Comparison of ENCODE assay signal across 26 mouse cellular contexts in genomic region chr16:25956831-25957230, GRCm38 (mm10).
"Had no signal": no experiment of that assay in that cellular context is flagged by ENCODE, and none has a peak within 500 bp of the region (broad histone marks: within the 10 kb centered on the region; RNA-seq: fewer than 3 reads in every experiment).

No protein-coding gene starts in this region.

- DNase-seq: heart, postnatal 10 days; heart, postnatal 14 days; heart, postnatal 36 days; kidney, adult 11 months; kidney, adult 8-10 months; kidney, postnatal 10 days; kidney, postnatal 14 days; kidney, postnatal 25 days; kidney, postnatal 4 days; layer of hippocampus, adult 9-11 months; layer of hippocampus, postnatal 36 days had no signal

- H3K27ac ChIP-seq: heart, embryonic 10.5 days; heart, embryonic 13.5 days; heart, embryonic 15.5 days; hindbrain, embryonic 10.5 days; hindbrain, embryonic 12.5 days; hindbrain, embryonic 13.5 days; hindbrain, embryonic 14.5 days; hindbrain, embryonic 15.5 days; hindbrain, postnatal 0 days; intestine, embryonic 15.5 days; kidney, embryonic 15.5 days; kidney, postnatal 0 days; layer of hippocampus, adult 2 months; left cerebral cortex, adult 2 months had no signal

- H3K27me3 ChIP-seq: heart, embryonic 12.5 days; heart, embryonic 13.5 days; heart, embryonic 15.5 days; hindbrain, embryonic 12.5 days; hindbrain, embryonic 13.5 days; hindbrain, embryonic 15.5 days; intestine, embryonic 15.5 days; kidney, embryonic 15.5 days had no signal

- H3K36me3 ChIP-seq: heart, embryonic 15.5 days; hindbrain, embryonic 10.5 days; hindbrain, embryonic 12.5 days; hindbrain, embryonic 13.5 days; hindbrain, embryonic 15.5 days; intestine, embryonic 15.5 days; kidney, embryonic 15.5 days had no signal

- H3K4me1 ChIP-seq: heart, embryonic 10.5 days; heart, embryonic 12.5 days; heart, embryonic 13.5 days; heart, embryonic 15.5 days; hindbrain, embryonic 10.5 days; hindbrain, embryonic 12.5 days; hindbrain, embryonic 13.5 days; hindbrain, embryonic 15.5 days; intestine, embryonic 15.5 days; kidney, embryonic 15.5 days had no signal

- H3K4me3 ChIP-seq: heart, embryonic 10.5 days; heart, embryonic 12.5 days; heart, embryonic 13.5 days; heart, embryonic 15.5 days; hindbrain, embryonic 10.5 days; hindbrain, embryonic 12.5 days; hindbrain, embryonic 13.5 days; hindbrain, embryonic 15.5 days; intestine, embryonic 15.5 days; kidney, embryonic 15.5 days; layer of hippocampus, adult 2 months; left cerebral cortex, adult 2 months had no signal
